Mouse (Mus musculus): ENCODE results near the gene Npr1. TPM values are rescaled to one million over a fixed set of nuclear protein-coding genes. Genes with fewer than 3 reads are reported as not detected.

Gene Npr1
- polyA plus RNA-seq, 1 experiment from 2014 or later: 5.0 TPM

GRCm38 (mm10) chr3:90450874-90451273 is 14.8 kb downstream of the Npr1 start:
- H3K4me3 ChIP-seq: no peak overlapping the region
- ATAC-seq (ENCODE audit: insufficient number of reproducible peaks, insufficient read depth, low FRiP score, low TSS enrichment): no peak
- 35% methylated on average over 12 of the region's 12 CpGs for WGBS

DNA sequence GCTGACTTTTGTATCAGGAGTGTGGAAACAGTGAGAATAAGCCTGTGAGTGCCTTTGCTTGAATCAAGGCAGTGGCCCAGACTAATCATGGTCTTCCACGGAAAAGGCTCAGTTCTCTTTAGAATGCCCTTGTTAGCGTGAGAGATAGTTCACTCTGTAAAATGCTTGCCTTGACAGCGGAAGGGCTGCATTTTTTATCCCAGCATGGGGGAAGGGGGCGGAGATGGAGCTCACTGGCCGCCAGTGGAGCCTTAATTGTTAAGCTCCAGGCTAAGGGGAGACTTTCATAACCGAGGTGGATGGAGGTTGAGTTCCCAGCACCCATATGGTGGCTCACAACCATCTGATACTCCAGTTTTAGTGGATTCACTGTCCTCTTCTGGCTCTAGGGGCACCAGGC is 17.0 kb downstream of the Npr1 start:
- Histone ChIP-seq H3K9me3 (no peaks in the 10 kb centered on the region), H3K27ac (no peak overlapping the region), H3K4me1 (peaks cover 12% of the 10 kb centered on the region; the same call in 1 of the 2 replicates), H3K27me3 (no peaks in the 10 kb centered on the region), H3K4me2 (replicated peaks) (no peak overlapping the region), H3K36me3 (no peaks in the 10 kb centered on the region), H3K4me3 (no peak overlapping the region), H3K9ac (no peak overlapping the region)
- WGBS: 31% methylated on average over 6 of the region's 6 CpGs
- ATAC-seq (ENCODE audit: insufficient number of reproducible peaks, insufficient read depth, low FRiP score, low TSS enrichment): no peak

More at GRCm38 (mm10) chr3:90450874-90451273, 14.8 kb downstream of the Npr1 start:
- H3K4me1 ChIP-seq: peaks cover 9% of the 10 kb centered on the region; the same call in 1 of the 2 replicates
- no peak overlapping the region for H3K9ac ChIP-seq
- no peak overlapping the region; the same call in 1 of the 2 replicates for H3K4me2 ChIP-seq (replicated peaks)
- no peak overlapping the region for H3K27ac ChIP-seq
- H3K27me3 ChIP-seq: no peaks in the 10 kb centered on the region
- no peaks in the 10 kb centered on the region for H3K9me3 ChIP-seq
- H3K36me3 ChIP-seq: no peaks in the 10 kb centered on the region

GRCm38 (mm10) chr3:90447123-90447494 is 18.6 kb downstream of the Npr1 start:
- H3K9me3 ChIP-seq: no peaks in the 10 kb centered on the region
- H3K27me3 ChIP-seq: no peaks in the 10 kb centered on the region
- H3K4me3 ChIP-seq: peak overlapping the region; percentile 28; the same call in 1 of the 2 replicates
- H3K9ac ChIP-seq: no peak overlapping the region
- no peak; the same call in 1 of the 2 replicates for ATAC-seq (ENCODE audit: insufficient number of reproducible peaks, insufficient read depth, low FRiP score, low TSS enrichment)
- H3K36me3 ChIP-seq: no peaks in the 10 kb centered on the region
- peak overlapping the region; percentile 90 for H3K27ac ChIP-seq
- H3K4me1 ChIP-seq: peaks cover 12% of the 10 kb centered on the region; the same call in 1 of the 2 replicates
- 52% methylated on average over 7 of the region's 7 CpGs for WGBS
- peak overlapping the region; percentile 50 for H3K4me2 ChIP-seq (replicated peaks)

DNA sequence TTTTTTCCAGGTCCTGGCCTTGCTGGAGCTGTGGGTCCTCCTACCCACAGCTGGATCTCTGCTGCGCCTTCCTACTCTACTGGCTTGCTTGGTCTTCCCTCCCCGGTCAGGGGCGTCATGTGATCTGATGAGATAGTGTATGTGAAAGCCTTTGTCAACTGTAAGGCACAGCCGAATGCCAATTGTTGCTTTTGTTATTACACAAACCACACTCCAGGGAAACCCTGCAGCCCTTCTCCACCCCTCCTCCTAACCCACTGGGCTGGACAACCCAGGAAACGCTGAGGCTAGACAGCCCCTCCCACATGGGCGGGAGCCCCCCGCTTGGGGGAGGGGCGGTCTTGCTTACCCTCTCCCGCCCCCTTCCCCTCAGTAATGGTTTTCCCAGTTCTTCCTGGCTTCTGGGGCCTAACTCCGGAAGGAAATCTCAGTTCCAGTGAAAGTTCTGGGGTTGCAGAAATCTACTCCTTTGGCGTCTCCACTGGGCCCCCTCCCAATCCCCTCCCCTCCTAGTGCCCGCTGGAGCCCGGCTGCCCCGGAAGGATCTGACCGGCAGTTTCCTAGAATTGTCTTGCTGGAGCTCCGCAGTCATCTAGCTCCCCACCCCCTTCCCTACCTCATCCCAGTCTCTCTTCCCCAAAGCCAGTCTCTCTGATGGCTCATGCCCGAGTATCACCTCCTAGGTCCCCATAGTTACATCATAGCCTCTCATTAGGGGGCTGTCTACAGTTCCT is 19.1 kb downstream of the Npr1 start:
- under 1% methylated on average over 17 of the region's 17 CpGs for WGBS
- no peaks in the 10 kb centered on the region for H3K27me3 ChIP-seq
- H3K9me3 ChIP-seq: no peaks in the 10 kb centered on the region
- 0 out of 2 replicates have a peak overlapping the region, but pooled peaks have one; percentile 46 for H3K9ac ChIP-seq
- peak overlapping the region; percentile 50 for H3K4me2 ChIP-seq (replicated peaks)
- H3K27ac ChIP-seq: peak overlapping the region; percentile 90
- peak; percentile 93 for ATAC-seq (ENCODE audit: insufficient number of reproducible peaks, insufficient read depth, low FRiP score, low TSS enrichment)
- no peaks in the 10 kb centered on the region for H3K36me3 ChIP-seq
- H3K4me3 ChIP-seq: peak overlapping the region; percentile 28
- peaks cover 12% of the 10 kb centered on the region; the same call in 1 of the 2 replicates for H3K4me1 ChIP-seq

DNA sequence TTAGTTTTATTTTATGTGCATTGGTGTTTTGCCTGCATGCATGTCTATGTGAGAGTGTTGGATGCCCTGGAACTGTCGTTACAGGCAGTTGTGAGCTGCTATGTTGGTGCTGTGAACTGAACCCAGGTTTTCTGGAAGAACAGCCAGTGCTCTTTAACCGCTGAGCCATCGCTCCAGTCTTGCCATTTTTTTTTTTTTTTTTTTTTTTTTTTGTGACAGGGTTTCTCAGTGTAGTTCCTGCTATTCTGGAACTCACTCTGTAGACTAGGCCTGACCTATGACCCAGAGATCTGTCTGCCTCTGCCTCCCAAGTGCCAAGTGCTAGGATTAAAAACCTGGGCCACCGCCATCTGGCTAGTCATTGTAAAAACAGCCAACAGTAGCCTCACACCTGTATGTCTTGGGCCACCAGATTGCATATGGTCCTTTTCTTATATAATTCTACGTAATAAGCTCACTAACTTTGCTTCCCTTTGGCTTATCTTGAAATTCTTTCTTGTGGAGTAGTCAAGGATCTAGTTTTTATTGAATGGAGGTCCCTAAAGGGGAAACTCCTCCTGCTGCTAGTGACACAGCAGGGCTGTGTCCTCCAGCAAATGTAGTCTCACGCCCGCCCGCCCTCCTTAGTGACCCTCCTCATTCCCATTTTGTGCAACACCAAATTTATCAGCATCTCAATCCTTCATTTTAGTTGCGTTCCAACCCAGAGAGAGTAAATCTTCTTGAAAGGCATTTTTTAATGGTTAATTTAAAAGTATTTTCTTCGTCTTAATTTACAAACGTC is 20.1 kb downstream of the Npr1 start:
- Histone ChIP-seq H3K9me3 (no peaks in the 10 kb centered on the region), H3K4me3 (no peak overlapping the region), H3K4me1 (peaks cover 8% of the 10 kb centered on the region; the same call in 1 of the 2 replicates), H3K27ac (peak overlapping the region; percentile 90), H3K4me2 (replicated peaks) (peak overlapping the region; percentile 50; the same call in 1 of the 2 replicates), H3K9ac (no peak overlapping the region), H3K36me3 (no peaks in the 10 kb centered on the region), H3K27me3 (no peaks in the 10 kb centered on the region)
- no peak for ATAC-seq (ENCODE audit: insufficient number of reproducible peaks, insufficient read depth, low FRiP score, low TSS enrichment)
- 71% methylated on average over 11 of the region's 11 CpGs for WGBS

DNA sequence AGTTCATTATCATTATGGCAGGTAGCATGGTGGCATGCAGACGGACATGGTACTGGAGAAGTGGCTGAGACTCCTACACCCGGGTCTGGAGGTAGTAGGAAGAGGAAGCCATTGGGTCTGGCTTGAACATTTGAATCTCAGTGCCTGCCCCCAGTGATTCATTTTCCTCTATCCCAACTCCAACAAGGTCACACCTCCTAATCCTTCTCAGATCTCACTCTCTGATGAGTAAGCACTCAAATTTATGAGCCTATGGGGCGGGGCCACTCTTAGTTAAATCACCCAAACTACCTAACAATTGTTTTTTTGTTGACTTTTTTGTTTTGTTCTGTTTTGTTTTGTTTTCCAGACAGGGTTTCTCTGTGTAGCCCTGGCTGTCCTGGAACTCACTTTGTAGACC is 21.7 kb downstream of the Npr1 start:
- H3K9ac ChIP-seq: no peak overlapping the region
- no peak overlapping the region for H3K27ac ChIP-seq
- no peaks in the 10 kb centered on the region for H3K36me3 ChIP-seq
- H3K27me3 ChIP-seq: no peaks in the 10 kb centered on the region
- H3K4me1 ChIP-seq: peaks cover 7% of the 10 kb centered on the region; the same call in 1 of the 2 replicates
- no peaks in the 10 kb centered on the region for H3K9me3 ChIP-seq
- no peak for ATAC-seq (ENCODE audit: insufficient number of reproducible peaks, insufficient read depth, low FRiP score, low TSS enrichment)
- H3K4me2 ChIP-seq (replicated peaks): no peak overlapping the region
- 75% methylated on average over 3 of the region's 3 CpGs for WGBS
- H3K4me3 ChIP-seq: no peak overlapping the region

DNA sequence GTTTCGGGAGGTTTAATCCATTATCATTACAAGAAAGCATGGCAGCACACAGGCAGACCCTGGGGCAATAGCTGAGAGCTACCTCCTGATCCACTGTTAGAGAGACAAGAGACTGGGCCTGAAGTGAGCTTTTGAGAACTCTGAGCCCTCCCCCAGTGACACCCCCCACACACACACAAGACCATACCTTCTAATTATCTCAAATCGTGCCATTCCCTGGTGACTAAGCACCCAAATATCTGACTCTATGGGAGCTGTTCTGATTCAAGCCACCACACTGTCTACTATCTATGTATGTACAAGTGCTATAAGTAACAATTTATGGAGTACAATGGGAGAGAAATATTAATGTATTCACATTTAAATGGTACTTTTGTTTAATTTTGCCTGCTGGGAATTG is 24.9 kb downstream of the Npr1 start:
- H3K9ac ChIP-seq: no peak overlapping the region
- no peak overlapping the region for H3K27ac ChIP-seq
- H3K27me3 ChIP-seq: no peaks in the 10 kb centered on the region
- H3K4me2 ChIP-seq (replicated peaks): no peak overlapping the region
- no peak overlapping the region for H3K4me3 ChIP-seq
- 73% methylated on average over 2 of the region's 2 CpGs for WGBS
- no peaks in the 10 kb centered on the region for H3K9me3 ChIP-seq
- H3K4me1 ChIP-seq: peaks cover 1% of the 10 kb centered on the region; the same call in 1 of the 2 replicates
- no peaks in the 10 kb centered on the region for H3K36me3 ChIP-seq
- ATAC-seq (ENCODE audit: insufficient number of reproducible peaks, insufficient read depth, low FRiP score, low TSS enrichment): no peak

DNA sequence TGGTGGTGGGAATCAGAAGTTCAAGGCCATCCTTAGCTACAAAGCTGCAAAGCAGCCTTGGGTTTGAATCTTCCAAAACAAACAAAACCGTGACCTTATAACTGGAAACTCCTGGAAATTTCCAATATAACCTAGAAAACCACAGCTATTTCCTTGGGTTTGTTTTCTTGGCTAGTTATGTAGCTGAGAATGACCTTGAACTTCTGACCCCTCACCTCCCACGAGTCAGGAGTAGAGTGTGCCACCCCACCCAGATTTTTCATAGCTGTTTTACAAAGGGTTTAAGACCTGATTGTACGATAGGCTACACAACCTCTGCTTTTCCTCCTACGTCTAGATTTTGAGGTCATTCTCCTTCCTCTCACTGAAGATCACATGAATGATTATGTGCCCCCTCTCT is 28.5 kb downstream of the Npr1 start:
- Histone ChIP-seq H3K4me3 (no peak overlapping the region), H3K36me3 (no peaks in the 10 kb centered on the region), H3K4me1 (peaks cover 4% of the 10 kb centered on the region), H3K9ac (no peak overlapping the region), H3K27me3 (no peaks in the 10 kb centered on the region), H3K27ac (no peak overlapping the region), H3K9me3 (no peaks in the 10 kb centered on the region), H3K4me2 (replicated peaks) (no peak overlapping the region)
- no peak for ATAC-seq (ENCODE audit: insufficient number of reproducible peaks, insufficient read depth, low FRiP score, low TSS enrichment)
- WGBS: 71% methylated on average over 4 of the region's 4 CpGs

DNA sequence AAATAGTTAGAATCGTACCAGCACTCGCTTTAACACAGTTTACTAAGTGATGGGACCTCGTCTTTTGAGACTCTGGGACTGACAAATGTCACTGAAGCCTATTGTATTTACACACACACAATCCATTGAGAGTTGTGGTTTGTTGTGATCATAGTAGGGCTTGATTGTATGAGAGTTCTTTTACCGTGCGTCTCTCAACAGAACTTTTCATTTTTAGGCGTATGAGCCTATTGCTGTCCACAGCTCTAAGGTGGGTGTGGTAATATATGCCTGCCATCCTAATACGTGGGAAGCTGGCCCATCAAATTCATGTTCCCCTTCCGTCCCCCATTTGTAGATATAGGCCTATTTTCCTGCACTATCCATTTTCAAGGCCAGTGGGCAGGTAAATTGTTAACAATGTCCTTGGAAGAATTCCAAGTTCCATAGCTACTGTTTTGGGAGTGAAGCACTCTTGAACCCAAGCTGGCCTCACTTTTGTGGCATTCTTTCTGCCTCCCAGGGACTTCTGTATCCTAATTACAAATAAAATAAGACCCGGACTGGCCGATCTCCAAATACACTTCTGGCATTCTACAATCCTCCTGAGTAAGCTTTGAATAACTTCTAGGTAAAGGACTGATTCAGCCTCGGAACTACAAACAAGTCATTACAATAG is 31.5 kb downstream of the Npr1 start:
- H3K27ac ChIP-seq: peak overlapping the region; percentile 95; the same call in 1 of the 2 replicates
- WGBS: 54% methylated on average over 11 of the region's 11 CpGs

DNA sequence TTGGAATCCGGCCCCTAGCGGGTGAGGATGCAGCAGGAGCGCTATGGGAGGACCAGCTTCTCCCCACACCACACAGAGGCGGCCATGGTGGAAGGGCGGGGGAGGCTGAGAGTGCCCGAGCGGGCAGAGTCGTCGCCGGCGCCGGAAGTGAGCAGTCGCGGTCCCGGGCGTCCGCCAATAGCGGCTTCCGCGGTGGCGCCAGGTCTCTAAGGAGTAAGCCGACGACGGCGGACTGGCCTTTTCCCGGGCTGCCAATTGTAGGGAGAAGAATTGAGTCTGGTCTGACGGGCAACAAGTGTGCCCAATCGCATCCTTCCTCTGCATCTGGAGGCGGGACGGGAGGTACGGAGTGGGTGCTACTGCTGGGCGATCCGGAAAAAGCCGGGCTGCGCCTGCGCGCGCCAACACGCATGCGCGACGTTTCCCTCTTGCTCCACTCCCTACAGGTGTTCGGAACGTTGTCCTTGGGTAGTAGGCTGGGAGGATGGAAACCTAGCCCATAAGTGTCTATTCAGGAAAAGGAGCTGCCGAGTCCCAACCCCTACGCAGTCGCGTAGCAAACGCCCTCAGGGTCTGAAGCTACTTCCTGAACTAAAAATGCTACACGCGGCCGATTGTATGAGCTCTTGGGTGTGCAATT is 32.2 kb downstream of the Npr1 start, which contains the start of gene Ints3:
TSS of gene Ints3 (minus strand) at position 242 of the 640 bp plus-strand sequence.
- Histone ChIP-seq H3K27ac (peak within 1 kb of the TSS; percentile 95), H3K4me3 (peak within 1 kb of the TSS; percentile 78), H3K9me3 (no peaks in the 10 kb centered on the region), H3K9ac (peak within 1 kb of the TSS; percentile 91), H3K27me3 (no peaks in the 10 kb centered on the region), H3K36me3 (0 out of 2 replicates have a peak, but pooled peaks cover 10% of the 10 kb centered on the region), H3K4me2 (replicated peaks) (peak within 1 kb of the TSS; percentile 95), H3K4me1 (peaks cover 17% of the 10 kb centered on the region)
- 1% methylated on average over 52 of the region's 52 CpGs for WGBS
- peak; percentile 99 for ATAC-seq (ENCODE audit: insufficient number of reproducible peaks, insufficient read depth, low FRiP score, low TSS enrichment)

More for the DNA sequence above, 31.5 kb downstream of the Npr1 start:
- H3K9ac ChIP-seq: peak overlapping the region; percentile 10; the same call in 1 of the 2 replicates
- H3K4me3 ChIP-seq: peak overlapping the region; percentile 78
- ATAC-seq (ENCODE audit: insufficient number of reproducible peaks, insufficient read depth, low FRiP score, low TSS enrichment): no peak
- 0 out of 2 replicates have a peak, but pooled peaks cover 7% of the 10 kb centered on the region for H3K36me3 ChIP-seq
- peak overlapping the region; percentile 95 for H3K4me2 ChIP-seq (replicated peaks)
- no peaks in the 10 kb centered on the region for H3K27me3 ChIP-seq
- peaks cover 17% of the 10 kb centered on the region for H3K4me1 ChIP-seq
- H3K9me3 ChIP-seq: no peaks in the 10 kb centered on the region

- ATAC-seq (ENCODE audit: insufficient number of reproducible peaks, insufficient read depth, low FRiP score, low TSS enrichment): 0 out of 2 replicates have a peak, but pooled peaks have one; percentile 17
- H3K4me2 ChIP-seq (replicated peaks): peak overlapping the region; percentile 95
- WGBS: 0% methylated on average over 12 of the region's 12 CpGs
These were observed 32.9 kb downstream of the Npr1 start for GRCm38 (mm10) chr3:90432811-90433219.

More at GRCm38 (mm10) chr3:90432811-90433219, 32.9 kb downstream of the Npr1 start:
- Histone ChIP-seq H3K27me3 (no peaks in the 10 kb centered on the region), H3K27ac (peak overlapping the region; percentile 95), H3K4me1 (peaks cover 20% of the 10 kb centered on the region), H3K9ac (peak overlapping the region; percentile 91), H3K4me3 (peak overlapping the region; percentile 78), H3K36me3 (0 out of 2 replicates have a peak, but pooled peaks cover 10% of the 10 kb centered on the region), H3K9me3 (no peaks in the 10 kb centered on the region)
